Mouse (Mus musculus): ENCODE data around the gene Tpcn1. TPM values are rescaled to one million over a fixed set of nuclear protein-coding genes. Genes with fewer than 3 reads are reported as not detected.
A peak's percentile ranks its signal among the peaks of the same experiment; 100 is the strongest.
"Not testable (repeated sequence)": the region's sequence is repeated elsewhere in the genome, so short reads cannot be mapped to it uniquely, and the experiment has no call there.

Tpcn1 gene
- polyA plus RNA-seq, 1 experiment from 2014 or later, result 21.4 TPM

DNA sequence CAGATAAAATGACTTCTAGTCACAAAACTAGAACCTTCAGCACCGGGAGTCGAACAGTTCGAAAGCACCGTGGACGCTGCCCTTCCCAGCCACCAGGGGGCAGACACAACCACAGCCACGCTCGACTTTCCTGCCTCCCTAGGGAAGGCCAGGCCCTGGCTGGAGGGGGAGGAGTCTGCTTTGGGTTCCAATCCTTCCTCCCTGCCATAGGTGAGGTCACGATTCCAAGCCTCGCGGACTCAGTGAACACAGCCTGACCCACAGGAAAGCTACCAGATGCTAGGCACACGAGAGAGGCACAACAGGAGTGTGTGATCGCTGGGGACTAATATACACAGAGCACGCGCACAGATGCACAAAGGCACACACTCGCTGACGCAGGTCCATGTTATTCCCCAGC is 83.1 kb downstream of the Tpcn1 start:
- ATAC-seq, result peak; percentile 52
- H3K4me3 ChIP-seq (ENCODE audit: low read length), result no peak overlapping the region; the same call in 1 of the 2 replicates
- H3K9me3 ChIP-seq (ENCODE audit: control insufficient read depth, low read length), result no peaks in the 10 kb centered on the region

DNA sequence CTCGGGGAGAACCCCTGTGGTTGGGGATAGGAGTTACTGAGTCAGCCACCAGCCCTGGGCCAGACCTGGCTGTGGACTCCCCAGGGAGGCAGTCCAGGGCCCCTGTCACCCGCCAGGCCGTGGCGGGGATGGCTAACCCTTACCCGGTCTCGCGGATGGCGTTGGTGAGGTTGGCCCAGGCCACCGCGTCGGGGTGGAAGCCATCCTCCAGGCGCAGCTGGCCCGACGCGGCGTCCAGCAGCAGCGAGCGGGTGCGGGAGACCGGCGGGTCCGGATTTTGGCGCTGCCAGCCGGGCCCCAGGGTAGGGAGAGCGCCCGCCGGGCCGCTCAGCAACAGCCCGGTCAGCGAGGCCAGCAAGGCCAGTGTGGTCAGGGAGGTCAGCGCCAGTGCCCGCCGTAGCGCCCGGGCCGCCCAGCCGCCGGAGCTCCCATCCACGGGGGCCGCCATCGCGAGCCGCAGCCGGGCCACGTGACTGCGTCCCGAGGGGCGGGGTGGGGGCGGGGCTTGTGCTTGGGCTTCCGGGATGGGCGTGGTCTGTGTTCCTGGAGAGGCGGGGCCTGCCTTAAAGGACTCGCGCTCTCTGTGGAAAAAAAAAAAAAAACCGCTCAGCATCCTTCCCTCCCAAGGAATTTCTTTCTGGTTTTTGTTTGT is 85.2 kb downstream of the Tpcn1 start, which contains the start of gene Plbd2:
Plbd2 (minus strand) TSS at position 482 of the 652 bp plus-strand sequence.
- no peaks in the 10 kb centered on the region for H3K36me3 ChIP-seq (ENCODE audit: control insufficient read depth, insufficient read depth, low read length)

More for the DNA sequence above, 83.1 kb downstream of the Tpcn1 start:
- 21% methylated on average over 16 of the region's 16 CpGs for WGBS
- H3K4me2 ChIP-seq (ENCODE audit: low read depth, low read length), result peak overlapping the region; percentile 37; the same call in 1 of the 2 replicates
- H3K36me3 ChIP-seq (ENCODE audit: control insufficient read depth, insufficient read depth, low read length), result no peaks in the 10 kb centered on the region
- H3K9ac ChIP-seq (ENCODE audit: low read depth, low read length), result 0 out of 2 replicates have a peak overlapping the region, but pooled peaks have one; percentile 15
- no peak overlapping the region for H3K27ac ChIP-seq (ENCODE audit: low read length)
- H3K4me1 ChIP-seq (ENCODE audit: control insufficient read depth, insufficient read depth, low read length), result peaks cover 15% of the 10 kb centered on the region
- H3K27me3 ChIP-seq (replicated peaks; ENCODE audit: control insufficient read depth, insufficient read depth, low read length), result 0 out of 2 replicates have a peak, but pooled peaks cover 2% of the 10 kb centered on the region

DNA sequence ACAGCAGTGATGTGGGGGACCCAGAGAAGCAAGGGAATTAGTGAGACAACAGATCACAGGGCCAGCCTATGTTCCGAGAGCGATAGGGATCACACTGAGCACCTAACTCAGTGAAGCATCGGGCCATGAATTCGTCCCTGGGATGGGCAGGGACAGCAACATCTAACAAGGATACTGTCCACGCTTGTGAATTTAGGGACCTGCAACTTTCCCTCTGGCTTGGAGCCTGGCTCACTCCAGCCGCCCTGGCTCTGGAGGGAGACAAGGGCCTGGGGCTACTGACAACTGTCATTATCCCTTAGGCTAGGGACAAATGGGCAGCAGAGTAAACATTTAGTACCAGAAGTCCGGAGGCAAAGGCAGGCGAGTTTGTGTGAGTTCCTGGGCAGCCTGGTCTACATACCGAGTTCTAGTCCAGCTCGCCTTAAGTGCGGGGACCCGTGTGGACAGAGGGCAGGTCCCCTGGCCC is 85.8 kb downstream of the Tpcn1 start:
- Histone ChIP-seq H3K9ac (ENCODE audit: low read depth, low read length) (peak overlapping the region; percentile 90), H3K4me1 (ENCODE audit: control insufficient read depth, insufficient read depth, low read length) (peaks cover 15% of the 10 kb centered on the region), H3K9me3 (ENCODE audit: control insufficient read depth, low read length) (no peaks in the 10 kb centered on the region), H3K4me3 (ENCODE audit: low read length) (peak overlapping the region; percentile 94), H3K27ac (ENCODE audit: low read length) (no peak overlapping the region), H3K27me3 (replicated peaks; ENCODE audit: control insufficient read depth, insufficient read depth, low read length) (0 out of 2 replicates have a peak, but pooled peaks cover 2% of the 10 kb centered on the region), H3K4me2 (ENCODE audit: low read depth, low read length) (peak overlapping the region; percentile 90), H3K36me3 (ENCODE audit: control insufficient read depth, insufficient read depth, low read length) (no peaks in the 10 kb centered on the region)
- WGBS, result 7% methylated on average over 12 of the region's 12 CpGs
- ATAC-seq, result peak; percentile 10

More for the DNA sequence above, 85.2 kb downstream of the Tpcn1 start, which contains the start of gene Plbd2:
- Histone ChIP-seq H3K9me3 (ENCODE audit: control insufficient read depth, low read length) (no peaks in the 10 kb centered on the region), H3K9ac (ENCODE audit: low read depth, low read length) (peak within 1 kb of the TSS; percentile 90), H3K4me1 (ENCODE audit: control insufficient read depth, insufficient read depth, low read length) (peaks cover 15% of the 10 kb centered on the region), H3K4me3 (ENCODE audit: low read length) (peak within 1 kb of the TSS; percentile 94), H3K27me3 (replicated peaks; ENCODE audit: control insufficient read depth, insufficient read depth, low read length) (0 out of 2 replicates have a peak, but pooled peaks cover 2% of the 10 kb centered on the region), H3K27ac (ENCODE audit: low read length) (no peak within 1 kb of the TSS), H3K4me2 (ENCODE audit: low read depth, low read length) (peak within 1 kb of the TSS; percentile 90)
- peak; percentile 69 for ATAC-seq
- under 1% methylated on average over 55 of the region's 55 CpGs for WGBS

DNA sequence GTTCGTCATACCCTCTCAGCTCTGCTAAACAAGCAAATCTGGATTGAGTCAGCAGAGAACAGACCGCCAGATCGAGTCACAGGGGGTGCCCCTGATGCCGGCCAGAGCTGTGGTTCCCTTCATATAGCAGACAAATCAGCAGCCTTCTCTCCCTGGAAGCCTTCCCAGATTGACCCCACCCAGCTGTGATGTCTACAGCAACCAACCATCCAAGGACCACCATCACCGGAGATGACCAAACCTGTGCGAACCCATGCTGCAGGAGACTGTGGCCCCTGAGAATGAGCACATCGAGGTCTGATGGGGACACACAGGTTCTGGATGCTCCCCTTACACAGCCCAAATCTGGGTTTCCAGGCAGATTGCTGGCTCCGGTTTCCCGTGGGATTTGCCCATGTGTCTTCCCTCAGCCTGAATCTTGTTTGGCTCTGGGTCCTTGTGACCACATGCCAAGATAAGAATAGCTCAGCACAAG is 86.3 kb downstream of the Tpcn1 start:
- WGBS, result 62% methylated on average over 9 of the region's 9 CpGs
- Histone ChIP-seq H3K27ac (ENCODE audit: low read length) (no peak overlapping the region), H3K27me3 (replicated peaks; ENCODE audit: control insufficient read depth, insufficient read depth, low read length) (0 out of 2 replicates have a peak, but pooled peaks cover 2% of the 10 kb centered on the region), H3K4me3 (ENCODE audit: low read length) (peak overlapping the region; percentile 94), H3K4me2 (ENCODE audit: low read depth, low read length) (peak overlapping the region; percentile 90), H3K4me1 (ENCODE audit: control insufficient read depth, insufficient read depth, low read length) (peaks cover 15% of the 10 kb centered on the region), H3K9me3 (ENCODE audit: control insufficient read depth, low read length) (no peaks in the 10 kb centered on the region), H3K36me3 (ENCODE audit: control insufficient read depth, insufficient read depth, low read length) (no peaks in the 10 kb centered on the region), H3K9ac (ENCODE audit: low read depth, low read length) (peak overlapping the region; percentile 90)
- no peak for ATAC-seq

DNA sequence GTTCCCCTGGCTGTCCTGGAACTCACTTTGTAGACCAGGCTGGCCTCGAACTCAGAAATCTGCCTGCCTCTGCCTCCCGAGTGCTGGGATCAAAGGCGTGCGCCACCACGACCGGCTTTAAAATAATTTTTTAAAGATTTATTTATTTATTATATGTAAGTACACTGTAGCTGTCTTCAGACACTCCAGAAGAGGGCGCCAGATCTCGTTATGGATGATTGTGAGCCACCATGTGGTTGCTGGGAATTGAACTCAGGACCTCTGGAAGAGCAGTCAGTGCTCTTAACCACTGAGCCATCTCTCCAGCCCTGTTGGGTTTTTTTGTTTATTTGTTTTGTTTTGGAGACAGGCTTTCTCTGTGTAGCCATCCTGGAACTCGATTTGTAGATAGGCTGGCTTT is 87.9 kb downstream of the Tpcn1 start:
- H3K4me2 ChIP-seq (ENCODE audit: low read depth, low read length); H3K9me3 ChIP-seq (ENCODE audit: control insufficient read depth, low read length); H3K27me3 ChIP-seq (replicated peaks; ENCODE audit: control insufficient read depth, insufficient read depth, low read length); H3K9ac ChIP-seq (ENCODE audit: low read depth, low read length); H3K4me3 ChIP-seq (ENCODE audit: low read length); ATAC-seq; H3K27ac ChIP-seq (ENCODE audit: low read length); H3K36me3 ChIP-seq (ENCODE audit: control insufficient read depth, insufficient read depth, low read length): not testable (repeated sequence)
- H3K4me1 ChIP-seq (ENCODE audit: control insufficient read depth, insufficient read depth, low read length), result peaks cover 12% of the 10 kb centered on the region
- whole genome bisulfite sequencing, result 86% methylated on average over 9 of the region's 9 CpGs

DNA sequence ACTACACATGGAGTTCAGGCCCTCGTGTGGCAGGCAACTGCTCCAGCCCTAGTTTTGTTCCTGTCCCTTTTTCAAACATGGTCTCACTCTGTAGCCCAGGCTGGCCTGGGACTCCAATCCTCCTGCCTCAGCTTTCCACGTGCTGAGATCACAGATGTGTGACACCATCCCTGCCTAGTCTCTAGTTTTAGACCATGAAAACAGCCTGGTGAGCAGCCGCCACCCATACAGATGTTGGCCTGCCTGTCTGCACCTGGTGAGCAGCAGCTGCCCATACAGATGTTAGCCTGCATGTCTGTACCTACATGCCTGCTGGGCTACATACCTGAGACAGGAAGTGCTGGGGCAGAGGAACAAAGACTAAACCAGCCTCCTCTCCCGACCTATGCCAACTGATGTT is 89.3 kb downstream of the Tpcn1 start:
- no peaks in the 10 kb centered on the region for H3K9me3 ChIP-seq (ENCODE audit: control insufficient read depth, low read length)
- no peak overlapping the region for H3K27ac ChIP-seq (ENCODE audit: low read length)
- H3K9ac ChIP-seq (ENCODE audit: low read depth, low read length), result no peak overlapping the region
- 88% methylated on average over 4 of the region's 4 CpGs for WGBS
- ATAC-seq, result no peak
- 0 out of 2 replicates have a peak, but pooled peaks cover under 1% of the 10 kb centered on the region for H3K27me3 ChIP-seq (replicated peaks; ENCODE audit: control insufficient read depth, insufficient read depth, low read length)
- peaks cover 10% of the 10 kb centered on the region for H3K4me1 ChIP-seq (ENCODE audit: control insufficient read depth, insufficient read depth, low read length)
- no peak overlapping the region for H3K4me2 ChIP-seq (ENCODE audit: low read depth, low read length)
- H3K4me3 ChIP-seq (ENCODE audit: low read length), result no peak overlapping the region
- no peaks in the 10 kb centered on the region for H3K36me3 ChIP-seq (ENCODE audit: control insufficient read depth, insufficient read depth, low read length)

DNA sequence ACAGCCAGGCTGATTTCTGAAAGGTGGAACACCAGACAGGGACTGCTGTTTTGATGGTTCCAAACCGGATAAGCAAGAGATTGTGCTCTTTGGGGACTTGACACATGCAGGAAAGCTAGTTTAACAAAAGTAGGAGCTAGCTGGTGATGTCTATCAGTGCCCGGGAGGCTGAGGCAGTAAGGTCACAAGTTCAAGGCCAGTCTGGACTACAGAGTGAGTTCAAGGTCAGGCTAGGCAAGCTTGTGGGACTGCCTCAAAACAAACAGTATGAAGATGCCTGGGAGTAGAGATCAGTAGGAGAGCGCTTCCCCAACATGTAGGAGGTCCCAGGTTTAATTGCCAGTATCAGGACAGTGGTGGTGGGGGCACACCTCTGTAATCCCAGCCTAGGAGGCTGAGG is 91.4 kb downstream of the Tpcn1 start:
- Histone ChIP-seq H3K9ac (ENCODE audit: low read depth, low read length) (no peak overlapping the region), H3K27me3 (replicated peaks; ENCODE audit: control insufficient read depth, insufficient read depth, low read length) (no peaks in the 10 kb centered on the region), H3K4me2 (ENCODE audit: low read depth, low read length) (no peak overlapping the region), H3K36me3 (ENCODE audit: control insufficient read depth, insufficient read depth, low read length) (no peaks in the 10 kb centered on the region), H3K27ac (ENCODE audit: low read length) (no peak overlapping the region), H3K4me3 (ENCODE audit: low read length) (no peak overlapping the region), H3K4me1 (ENCODE audit: control insufficient read depth, insufficient read depth, low read length) (peaks cover 3% of the 10 kb centered on the region), H3K9me3 (ENCODE audit: control insufficient read depth, low read length) (no peaks in the 10 kb centered on the region)
- ATAC-seq, result no peak
- WGBS, result 87% methylated on average over 3 of the region's 3 CpGs

DNA sequence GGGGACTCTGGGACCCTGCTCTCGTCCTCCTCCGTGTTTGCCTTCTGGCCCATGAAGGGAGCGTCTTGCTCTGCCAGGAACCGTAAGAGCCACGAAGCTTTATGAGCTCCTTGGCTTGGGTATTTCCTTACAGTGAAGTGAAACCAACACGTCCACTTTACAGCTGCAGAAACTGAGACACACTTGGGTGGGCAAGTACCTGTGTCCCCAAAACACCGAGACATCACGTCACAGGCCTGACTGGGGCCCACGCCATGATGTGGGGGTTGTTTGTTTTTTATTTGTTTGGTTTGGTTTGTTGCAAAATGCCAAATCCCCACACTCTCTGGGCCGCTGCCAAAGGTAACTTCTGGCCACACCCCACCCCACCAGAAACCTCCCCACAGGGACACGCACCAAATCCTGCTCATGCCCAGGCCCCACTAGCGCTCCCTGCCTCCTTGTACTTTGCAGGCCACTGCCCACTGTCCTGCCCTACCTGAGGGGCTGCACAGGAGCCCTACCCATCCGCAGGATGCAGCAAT is 92.7 kb downstream of the Tpcn1 start:
- no peaks in the 10 kb centered on the region for H3K36me3 ChIP-seq (ENCODE audit: control insufficient read depth, insufficient read depth, low read length)
- WGBS, result 90% methylated on average over 13 of the region's 13 CpGs
- no peak for ATAC-seq

DNA sequence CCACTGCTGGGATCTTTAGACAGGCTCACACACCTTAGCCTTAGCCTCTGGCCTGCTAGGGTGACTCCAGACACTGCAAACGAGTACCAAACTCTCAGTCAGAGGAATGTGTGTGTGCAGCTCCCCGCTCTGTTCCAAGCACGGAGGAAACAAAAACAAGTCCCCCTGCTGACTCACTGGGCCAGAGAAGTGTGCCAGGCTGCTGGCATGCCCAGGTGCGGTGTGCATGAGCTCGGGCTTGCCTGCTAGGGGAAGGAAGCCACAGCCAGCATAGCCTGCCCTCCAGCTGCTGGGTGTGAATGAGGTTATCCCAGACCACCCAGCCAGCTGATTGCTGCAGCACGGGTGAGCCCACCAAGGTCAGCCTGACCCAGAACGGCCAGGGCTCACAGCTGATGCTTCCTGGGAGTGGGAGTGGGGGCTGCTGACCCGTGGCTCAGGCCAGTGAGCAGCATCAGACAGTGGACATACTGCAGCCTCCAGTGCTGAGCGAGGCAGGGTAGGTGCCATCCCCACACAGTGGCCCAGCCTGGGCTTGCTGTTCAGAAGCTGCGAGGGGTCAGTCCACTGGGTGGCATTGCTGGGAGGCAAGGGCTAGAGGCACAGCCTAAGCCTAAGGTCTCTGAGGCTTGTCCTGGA is 93.3 kb downstream of the Tpcn1 start:
- H3K4me2 ChIP-seq (ENCODE audit: low read depth, low read length), result no peak overlapping the region
- no peak for ATAC-seq
- WGBS, result 78% methylated on average over 10 of the region's 10 CpGs
- H3K27ac ChIP-seq (ENCODE audit: low read length), result no peak overlapping the region
- no peak overlapping the region for H3K9ac ChIP-seq (ENCODE audit: low read depth, low read length)
- no peak overlapping the region for H3K4me3 ChIP-seq (ENCODE audit: low read length)
- H3K9me3 ChIP-seq (ENCODE audit: control insufficient read depth, low read length), result no peaks in the 10 kb centered on the region
- H3K27me3 ChIP-seq (replicated peaks; ENCODE audit: control insufficient read depth, insufficient read depth, low read length), result no peaks in the 10 kb centered on the region
- H3K4me1 ChIP-seq (ENCODE audit: control insufficient read depth, insufficient read depth, low read length), result no peaks in the 10 kb centered on the region
- H3K36me3 ChIP-seq (ENCODE audit: control insufficient read depth, insufficient read depth, low read length), result no peaks in the 10 kb centered on the region

More for the DNA sequence above, 92.7 kb downstream of the Tpcn1 start:
- H3K4me2 ChIP-seq (ENCODE audit: low read depth, low read length), result no peak overlapping the region
- no peak overlapping the region for H3K4me3 ChIP-seq (ENCODE audit: low read length)
- no peak overlapping the region for H3K9ac ChIP-seq (ENCODE audit: low read depth, low read length)
- H3K27ac ChIP-seq (ENCODE audit: low read length), result no peak overlapping the region
- no peaks in the 10 kb centered on the region for H3K9me3 ChIP-seq (ENCODE audit: control insufficient read depth, low read length)
- no peaks in the 10 kb centered on the region for H3K27me3 ChIP-seq (replicated peaks; ENCODE audit: control insufficient read depth, insufficient read depth, low read length)
- no peaks in the 10 kb centered on the region for H3K4me1 ChIP-seq (ENCODE audit: control insufficient read depth, insufficient read depth, low read length)

Measured in intestine, embryonic 16.5 days (tissue).